Mouse (Mus musculus) left cerebral cortex, postnatal 36 days (tissue): ENCODE results near the gene Ubxn2a. TPM values are rescaled to one million over a fixed set of nuclear protein-coding genes. Genes with fewer than 3 reads are reported as not detected.

Source experiments
- DNase-seq, 2 experiments: peaks; one replicate each; pipeline ENCODE4 v3.0.0; 2021 to 2022; ENCODE audit warnings: low spot score in 2 of 2, mixed read lengths in 1 of 2
- intact Hi-C: fragments of 180-260 bp; cut with DNase I; formaldehyde crosslinking; loops from one replicate; pipeline ENCODE4 v1.15.1; 2025
- total RNA-seq, 2 experiments: library from RNA; stranded (reverse); gene quantifications; 2 replicates each; pipeline ENCODE4 v1.2.3; 2021

Ubxn2a gene
- total RNA-seq, 2 experiments from 2014 or later: 55.7 to 58.6 TPM

DNA sequence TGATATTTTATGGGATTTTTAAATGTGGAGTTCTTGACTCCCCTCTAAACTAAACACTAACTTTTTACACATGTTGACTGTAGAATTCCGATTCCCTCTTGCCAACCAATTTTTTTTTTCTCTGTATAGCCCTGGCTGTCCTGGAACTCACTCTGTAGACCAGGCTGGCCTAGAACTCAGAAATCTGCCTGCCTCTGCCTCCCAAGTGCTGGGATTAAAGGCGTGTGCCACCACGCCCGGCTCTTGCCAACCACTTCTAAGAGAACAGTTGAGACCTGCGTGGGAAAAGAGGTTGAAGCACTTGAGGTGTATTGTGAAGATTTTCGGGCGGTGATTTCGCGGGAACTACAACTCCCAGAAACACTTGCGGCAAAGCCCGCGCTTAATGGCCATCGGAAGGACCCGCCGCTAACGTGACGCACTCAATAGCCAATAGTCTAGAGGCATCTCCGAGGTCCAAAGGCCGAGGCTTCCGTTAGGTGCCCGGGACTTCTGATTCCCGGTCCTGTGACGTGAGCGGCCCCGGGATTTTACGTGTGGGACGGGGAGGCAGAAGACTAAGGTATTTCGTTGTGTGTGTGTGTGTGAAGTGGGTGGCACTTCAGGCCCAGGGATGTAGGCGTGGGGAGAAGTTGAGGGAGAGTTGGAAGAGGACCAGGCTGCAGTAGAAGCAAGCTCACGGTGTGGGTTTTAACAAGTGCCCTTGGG is 64.5 kb downstream of the Ubxn2a start, which contains the start of gene Wdcp:
Gene Wdcp, plus strand, starts transcription at position 414 of the 708 bp plus-strand sequence.
- DNase-seq: peak; percentile 89 to 90
- intact Hi-C loops: loop anchor here (5.0 kb wide), 1 partner anchor 64 kb away; the partner anchor contains the start of gene Ubxn2a

DNA sequence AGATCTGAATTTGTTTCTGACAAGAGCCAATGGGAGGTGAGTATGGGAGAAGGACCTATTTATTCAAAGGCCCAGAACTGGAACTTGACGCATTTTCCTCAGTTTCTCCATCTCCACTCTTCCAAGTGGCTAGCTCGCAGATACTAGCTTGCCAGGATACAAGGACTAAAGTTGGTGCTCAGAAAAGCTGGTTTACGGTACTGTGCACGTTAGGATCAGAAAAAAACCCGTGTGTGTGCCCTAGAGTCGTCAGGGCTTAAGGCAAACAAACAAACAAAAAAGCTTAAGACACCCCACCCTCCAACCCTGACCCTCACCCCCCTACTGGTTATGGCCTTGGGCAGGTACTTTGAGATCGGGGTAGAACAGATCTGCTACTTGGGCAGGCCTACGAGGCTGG is 65.0 kb downstream of the Ubxn2a start:
- no peak for DNase-seq
- intact Hi-C loops: loop anchor here (5.0 kb wide), 1 partner anchor 65 kb away; the partner anchor contains the start of gene Ubxn2a

DNA sequence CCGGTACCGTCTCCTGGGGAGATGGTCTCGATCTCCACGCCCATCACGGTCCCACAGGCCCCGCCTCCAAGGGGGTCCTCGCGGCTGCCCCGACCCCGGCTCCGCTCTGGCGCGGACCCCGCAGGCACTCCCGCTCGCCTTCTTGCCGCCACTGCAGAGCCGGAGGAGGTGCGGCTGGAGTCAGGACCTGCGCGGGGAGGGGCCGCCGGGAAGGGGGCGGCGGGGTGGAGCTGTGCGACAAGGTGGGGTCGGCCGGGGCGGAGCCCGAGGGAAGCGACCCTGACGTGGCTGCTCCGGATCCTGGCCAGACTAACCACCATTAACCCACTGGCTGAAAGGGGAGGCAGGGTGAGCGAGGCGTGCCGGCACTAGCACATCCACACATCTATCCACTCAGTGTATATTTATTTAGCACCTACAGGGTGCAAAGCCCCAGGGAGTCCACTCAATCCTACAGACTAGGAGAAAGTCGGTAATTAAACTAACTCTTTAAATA is 66.1 kb downstream of the Ubxn2a start, which contains the start of gene Fkbp1b:
Gene Fkbp1b, minus strand, starts transcription at position 200 of the 496 bp plus-strand sequence.
- intact Hi-C loops: loop anchor here (5.0 kb wide), 1 partner anchor 66 kb away; the partner anchor contains the start of gene Ubxn2a
- peak; percentile 46 to 65 for DNase-seq

DNA sequence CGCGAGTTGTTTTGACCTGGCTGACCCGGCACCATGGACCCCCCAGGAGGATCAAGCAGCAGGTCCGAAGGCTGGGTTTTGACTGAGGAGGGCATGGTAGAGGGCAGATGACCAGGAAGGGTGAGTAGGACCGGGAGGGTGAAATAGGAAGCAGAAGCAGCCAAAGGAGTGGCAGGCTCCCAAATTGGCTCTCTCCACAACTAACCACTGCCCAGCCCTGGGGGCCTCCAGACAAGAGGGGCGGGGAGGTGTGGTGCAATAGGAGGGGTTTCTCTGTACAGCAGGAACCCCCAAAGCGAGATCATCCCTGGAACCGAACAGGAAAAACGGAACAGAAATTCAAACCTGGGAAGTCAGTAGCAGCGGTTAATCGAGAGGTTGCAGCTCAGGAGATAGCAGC is 66.8 kb downstream of the Ubxn2a start:
- intact Hi-C loops: loop anchor here (5.0 kb wide), 1 partner anchor 67 kb away; the partner anchor contains the start of gene Ubxn2a
- DNase-seq: no peak

DNA sequence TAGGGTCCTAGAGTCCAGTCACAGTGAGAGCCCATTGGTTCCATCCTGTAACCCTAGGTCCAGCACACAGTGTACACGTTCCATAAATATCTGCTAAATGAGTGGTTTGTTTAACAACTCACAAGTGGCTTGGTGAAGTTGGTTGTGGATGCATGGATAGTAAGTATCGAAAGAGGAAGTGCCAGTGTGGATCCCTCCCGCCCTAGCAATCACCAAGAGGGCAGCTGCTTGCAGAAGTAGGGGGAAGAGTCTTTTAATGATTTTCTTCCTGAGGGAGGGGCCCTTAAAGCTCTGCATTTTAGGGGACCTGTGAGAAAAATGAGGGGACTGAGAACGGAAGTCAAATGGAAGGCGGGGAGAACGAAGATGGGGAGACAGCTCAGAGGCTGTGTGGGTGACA is 67.5 kb downstream of the Ubxn2a start:
- intact Hi-C loops: loop anchor here (5.0 kb wide), 1 partner anchor 67 kb away; the partner anchor contains the start of gene Ubxn2a
- no peak for DNase-seq

DNA sequence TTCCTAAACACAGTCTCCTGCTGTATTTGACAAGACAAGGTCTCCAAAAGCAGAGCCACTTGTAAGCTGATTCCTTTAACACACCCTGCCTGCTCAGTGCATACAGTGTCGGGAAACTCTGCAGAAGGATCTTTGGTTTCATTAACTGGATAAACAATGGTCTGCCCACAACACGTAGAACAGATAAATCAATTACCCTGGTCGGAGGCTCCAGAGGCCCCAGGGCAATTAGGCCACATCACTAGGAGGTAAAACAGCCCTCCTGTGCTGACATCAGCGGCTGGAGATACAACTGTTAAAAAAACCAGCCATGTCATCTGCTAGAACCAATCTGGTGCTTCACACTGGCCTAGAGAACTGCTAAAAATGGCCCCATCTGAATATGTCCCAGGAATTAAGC is 70.5 kb downstream of the Ubxn2a start:
- intact Hi-C loops: no loop called here
- DNase-seq: no peak

Other genes starting within 250 kb of the Ubxn2a start
- 1 to 10 TPM; 1.6 to 3.0 TPM for gene Fam228a, start 169.3 kb downstream of the Ubxn2a start, total RNA-seq
- 10 to 100 TPM; 10.5 to 13.7 TPM for gene Pfn4, start 138.7 kb downstream of the Ubxn2a start, total RNA-seq
- gene Fam228b, start 138.4 kb downstream of the Ubxn2a start, total RNA-seq: 10 to 100 TPM; 18.8 to 21.8 TPM
- gene Sf3b6, start 90.2 kb downstream of the Ubxn2a start, total RNA-seq: 100 to 1,000 TPM in 1 of 2 experiments, 10 to 100 TPM in 1; 82.3 to 103 TPM
- gene Fkbp1b, start 66.1 kb downstream of the Ubxn2a start, total RNA-seq: 10 to 100 TPM; 43.8 to 54.7 TPM
- 10 to 100 TPM; 10.8 to 12.9 TPM for gene Wdcp, start 64.4 kb downstream of the Ubxn2a start, total RNA-seq
- 1 to 10 TPM in 1 of 2 experiments, under 1 TPM in 1; 0.54 to 1.1 TPM for gene Mfsd2b, start 33.3 kb downstream of the Ubxn2a start, total RNA-seq
- 10 to 100 TPM; 26.5 to 34.2 TPM for gene Atad2b, start 9.6 kb upstream of the Ubxn2a start, total RNA-seq